Mouse (Mus musculus): ENCODE measurements around the gene Rfwd3.
"Not testable (repeated sequence)": the region's sequence is repeated elsewhere in the genome, so short reads cannot be mapped to it uniquely, and the experiment has no call there.

Rfwd3 gene

DNA sequence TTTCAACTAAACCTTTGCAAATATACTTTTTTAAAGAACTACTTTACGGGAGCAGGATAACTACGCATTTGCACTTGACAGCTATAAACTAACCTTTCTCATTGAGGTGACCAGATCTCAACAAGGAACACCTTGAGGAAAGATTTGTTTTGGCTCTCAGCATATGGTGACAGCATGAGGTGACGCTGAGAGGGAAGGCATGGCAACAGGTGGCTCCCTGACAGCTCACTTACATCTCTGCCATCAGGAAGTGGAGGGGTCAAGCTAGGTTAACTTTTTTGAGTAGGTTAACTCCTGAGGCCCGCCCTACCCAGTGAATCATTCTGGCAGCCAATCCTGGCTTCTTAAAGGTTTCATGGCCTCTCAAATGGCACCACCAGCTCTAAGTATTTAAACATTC lies 14.4 kb downstream of the Rfwd3 start:
- no peak for DNase-seq (ENCODE audit: low read depth, low spot score)

DNA sequence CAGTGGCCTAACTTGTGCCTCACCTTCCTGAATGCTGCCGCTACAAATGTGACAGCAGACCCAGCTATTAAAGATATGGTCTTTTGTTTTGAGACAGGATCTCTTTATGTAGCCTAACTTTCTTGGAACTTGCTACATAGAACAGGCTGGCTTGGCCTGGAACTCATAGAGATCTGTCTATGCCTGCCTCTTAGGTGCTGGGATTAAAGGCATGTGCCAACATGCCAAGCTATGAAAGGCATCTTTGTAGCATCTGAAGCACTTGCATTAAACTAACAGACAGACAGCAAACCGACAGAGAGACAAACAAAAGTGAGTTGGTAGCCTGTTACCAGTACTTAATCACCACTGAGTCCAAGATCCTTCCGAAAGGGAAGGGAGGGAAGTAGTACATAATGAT lies 17.9 kb downstream of the Rfwd3 start:
- peak; percentile 23 for DNase-seq (ENCODE audit: low read depth, low spot score)

DNA sequence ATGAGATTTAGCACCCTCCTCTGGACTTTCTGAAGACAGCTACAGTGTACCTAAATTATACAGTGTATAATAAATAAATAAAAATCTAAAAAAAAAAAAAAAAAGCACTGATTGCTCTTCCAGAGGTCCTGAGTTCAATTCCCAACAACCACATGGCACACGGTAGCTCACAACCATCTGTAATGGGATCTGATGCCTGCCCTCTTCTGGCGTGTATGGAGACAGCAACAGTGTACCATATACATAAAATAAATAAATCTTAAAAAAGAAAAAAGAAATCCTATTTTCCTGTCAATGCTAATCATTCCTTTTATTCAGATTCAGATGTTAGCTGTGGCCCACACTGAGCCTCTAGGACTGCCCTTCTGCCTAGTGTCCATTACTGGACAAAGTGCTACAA lies 31.7 kb downstream of the Rfwd3 start:
- no peak for DNase-seq (ENCODE audit: low read depth, low spot score)

DNA sequence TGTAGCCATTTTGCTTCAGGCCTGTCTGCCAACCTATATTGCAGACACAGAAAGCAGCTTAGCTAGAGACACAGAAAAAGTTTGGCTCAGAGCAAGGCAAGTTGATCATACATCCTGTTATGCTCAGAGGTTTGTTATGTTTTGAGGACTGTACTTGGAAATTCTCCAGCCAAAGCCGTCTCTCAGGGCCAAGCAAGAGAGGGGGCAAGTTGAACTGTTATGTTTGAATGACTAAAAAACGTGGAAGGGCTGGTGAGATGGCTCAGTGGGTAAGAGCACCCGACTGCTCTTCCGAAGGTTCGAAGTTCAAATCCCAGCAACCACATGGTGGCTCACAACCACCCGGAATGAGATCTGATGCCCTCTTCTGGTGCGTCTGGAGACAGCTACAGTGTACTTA lies 33.9 kb downstream of the Rfwd3 start:
- not testable (repeated sequence) for DNase-seq (ENCODE audit: low read depth, low spot score)

DNA sequence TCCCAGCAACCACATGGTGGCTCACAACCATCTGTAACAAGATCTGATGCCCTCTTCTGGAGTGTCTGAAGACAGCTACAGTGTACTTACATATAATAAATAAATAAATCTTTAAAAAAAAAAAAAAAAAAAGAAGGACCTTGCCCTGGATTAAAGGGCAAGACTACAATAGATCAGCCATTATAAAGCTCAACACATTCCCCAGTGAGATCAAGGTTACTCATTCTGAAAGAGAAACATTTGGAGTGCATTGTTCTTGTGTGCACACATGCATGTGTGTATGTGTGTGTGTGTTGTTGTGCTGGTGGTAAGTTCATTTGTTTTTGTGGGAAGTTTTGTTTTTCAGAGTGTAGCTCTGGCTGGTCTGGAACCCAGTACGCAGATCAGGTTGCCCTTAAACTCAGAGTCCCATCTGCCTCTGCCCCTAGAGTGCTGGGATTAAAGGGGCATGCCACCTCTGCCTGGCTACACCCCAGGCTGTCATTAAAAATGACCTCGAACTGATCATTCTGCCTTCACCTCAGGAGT lies 35.3 kb downstream of the Rfwd3 start:
- DNase-seq (ENCODE audit: low read depth, low spot score): no peak

DNA sequence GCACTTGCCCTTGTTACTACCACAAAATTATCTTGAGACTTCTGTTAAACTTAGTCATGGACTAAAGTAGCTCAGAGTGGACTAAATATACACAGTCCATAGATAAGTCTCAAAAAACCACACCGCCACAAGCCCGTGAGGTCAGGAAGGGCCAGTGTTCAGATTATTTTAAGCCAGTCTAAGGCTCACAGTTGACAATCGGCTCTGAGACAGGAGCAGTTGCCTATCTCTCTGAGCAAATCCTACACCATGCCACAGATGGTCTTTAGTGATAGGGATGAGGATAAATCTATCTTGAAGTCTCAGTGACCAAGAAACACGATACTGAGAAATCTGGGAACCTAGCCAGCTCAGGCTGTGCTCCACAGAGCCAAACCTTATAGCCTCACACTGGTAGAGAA lies 38.0 kb downstream of the Rfwd3 start:
- no peak for DNase-seq (ENCODE audit: low read depth, low spot score)

DNA sequence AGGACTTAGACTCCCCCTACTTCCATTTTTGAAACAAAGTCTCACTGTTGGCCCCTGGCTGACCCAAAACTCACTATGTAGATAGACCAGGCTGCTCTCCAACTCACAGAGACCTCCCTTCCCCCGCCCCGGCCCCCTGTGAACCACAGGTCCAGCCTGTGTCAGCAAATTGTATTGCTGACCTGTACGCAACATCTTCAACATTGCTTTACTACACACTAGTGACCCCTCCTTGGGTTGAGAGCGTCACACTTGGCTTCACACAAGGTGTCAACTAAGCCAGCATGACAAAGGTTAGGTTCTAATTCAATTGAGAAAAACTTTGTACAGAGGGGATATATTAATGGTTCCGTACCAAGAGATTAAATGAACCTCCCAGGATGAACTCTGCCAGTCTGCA lies 39.8 kb downstream of the Rfwd3 start:
- no peak for DNase-seq (ENCODE audit: low read depth, low spot score)

DNA sequence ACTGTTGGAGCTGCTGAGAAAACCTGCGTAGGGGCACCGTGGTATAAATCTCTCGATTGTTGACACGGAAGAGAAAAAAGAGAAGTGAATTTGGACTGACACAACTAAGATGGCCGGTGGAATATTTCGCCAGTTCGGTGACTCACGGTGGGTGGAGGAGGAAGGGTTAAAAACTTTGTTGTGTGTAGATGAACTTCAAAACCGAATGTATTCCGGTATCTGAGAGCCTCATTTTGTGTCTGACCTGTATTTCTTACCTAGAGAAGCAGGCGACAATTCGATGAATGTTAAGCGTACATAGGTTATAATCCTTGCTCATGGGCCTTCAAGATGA lies 40.6 kb downstream of the Rfwd3 start:
- no peak for DNase-seq (ENCODE audit: low read depth, low spot score)

DNA sequence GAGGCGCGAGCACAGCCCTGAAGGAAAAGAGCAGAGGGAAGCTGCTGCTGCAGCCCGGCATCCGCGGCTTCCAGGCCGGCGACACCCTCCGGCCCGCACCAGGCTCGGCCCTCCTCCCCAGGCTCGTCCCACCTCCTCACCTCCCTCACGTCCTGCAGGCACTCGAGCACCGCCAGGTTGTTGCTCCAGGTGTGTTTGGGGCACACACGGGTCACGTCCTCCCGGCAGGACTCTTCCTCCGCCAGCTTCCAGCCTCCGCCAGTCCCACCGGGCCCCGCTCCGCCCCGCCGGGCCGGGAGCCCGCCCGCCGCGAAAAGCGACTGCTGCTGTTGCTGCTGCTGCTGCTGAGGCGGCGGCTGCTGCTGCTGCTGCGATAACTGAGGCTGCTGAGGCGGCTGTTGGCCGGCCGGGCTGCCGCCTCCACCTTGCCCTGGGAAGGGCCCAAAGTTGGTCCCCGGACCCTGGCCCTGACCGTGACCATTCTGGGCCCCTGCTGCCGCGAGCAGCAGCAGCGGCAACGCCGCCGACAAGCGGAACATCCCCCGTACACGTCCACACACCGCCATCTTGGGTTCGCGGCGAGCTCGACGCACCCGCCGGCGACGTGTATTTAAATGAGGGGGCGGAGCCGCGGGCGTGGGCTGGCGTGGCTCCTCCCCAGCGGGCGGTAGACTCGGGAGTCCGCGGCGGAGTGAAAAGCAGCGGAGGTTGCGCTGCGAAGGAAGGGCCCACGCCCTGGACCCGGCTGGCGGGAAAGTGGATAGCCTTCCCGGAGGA lies 41.2 kb downstream of the Rfwd3 start, which contains the start of gene Glg1:
Gene Glg1, minus strand, starts transcription at position 586 of the 777 bp plus-strand sequence.
- peak; percentile 91 for DNase-seq (ENCODE audit: low read depth, low spot score)

DNA sequence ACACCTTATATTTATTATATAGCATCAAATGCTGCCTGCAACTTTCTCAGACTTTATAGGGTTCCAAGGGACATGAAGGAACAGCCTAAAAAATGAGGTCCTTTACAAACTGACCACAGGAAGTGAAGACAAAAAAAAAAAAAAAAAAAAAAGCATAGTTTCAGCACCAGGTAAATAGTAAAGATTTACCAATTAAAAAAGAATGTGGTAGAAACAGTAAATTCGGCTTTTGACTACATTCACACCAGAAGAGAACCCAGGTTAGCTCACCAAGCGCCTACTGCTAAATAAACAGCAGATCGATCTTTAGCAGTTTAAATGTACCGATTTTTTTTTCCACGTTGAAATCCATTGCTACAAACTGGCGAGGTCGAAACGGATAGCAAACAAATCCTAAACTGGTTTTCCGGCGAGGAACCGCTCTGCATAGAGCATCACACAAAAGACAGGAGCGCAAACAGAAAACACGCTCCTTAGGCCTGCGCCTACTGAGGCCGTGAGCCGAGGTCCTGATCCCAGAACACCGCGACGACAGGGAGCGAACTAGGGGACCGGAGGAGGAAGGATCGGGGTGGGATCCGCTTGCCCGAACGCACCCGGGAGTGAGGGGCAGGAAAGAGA lies 41.9 kb downstream of the Rfwd3 start:
- no peak for DNase-seq (ENCODE audit: low read depth, low spot score)

DNA sequence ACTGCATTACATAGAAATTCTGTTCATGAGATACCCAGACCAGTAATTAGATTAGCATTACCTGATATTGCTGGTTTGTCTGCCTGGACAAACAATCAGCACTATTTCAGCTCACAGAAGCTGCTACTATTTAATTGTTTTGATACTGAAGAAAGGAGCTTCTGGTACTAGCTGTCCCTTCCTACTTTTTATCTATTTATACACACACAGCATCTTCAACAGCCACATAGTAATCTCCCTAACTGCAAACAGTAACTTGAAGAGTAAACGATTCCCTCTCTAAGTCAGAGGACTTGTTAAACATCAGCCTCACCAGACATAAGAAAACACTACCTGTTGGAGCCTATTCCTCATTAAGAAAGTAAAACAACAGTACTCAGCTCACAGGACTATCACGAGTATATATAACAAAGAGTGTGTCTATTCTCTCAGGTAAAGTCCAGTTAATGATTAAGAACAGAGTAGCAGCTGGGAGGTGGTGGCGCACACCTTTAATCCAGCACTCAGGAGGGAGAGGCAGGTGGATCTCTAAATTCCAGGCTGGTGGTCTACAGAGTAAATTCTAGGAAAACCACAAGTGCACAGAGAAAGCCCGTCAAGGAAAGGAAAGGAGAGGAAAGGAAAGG lies 47.4 kb downstream of the Rfwd3 start:
- no peak for DNase-seq (ENCODE audit: low read depth, low spot score)

DNA sequence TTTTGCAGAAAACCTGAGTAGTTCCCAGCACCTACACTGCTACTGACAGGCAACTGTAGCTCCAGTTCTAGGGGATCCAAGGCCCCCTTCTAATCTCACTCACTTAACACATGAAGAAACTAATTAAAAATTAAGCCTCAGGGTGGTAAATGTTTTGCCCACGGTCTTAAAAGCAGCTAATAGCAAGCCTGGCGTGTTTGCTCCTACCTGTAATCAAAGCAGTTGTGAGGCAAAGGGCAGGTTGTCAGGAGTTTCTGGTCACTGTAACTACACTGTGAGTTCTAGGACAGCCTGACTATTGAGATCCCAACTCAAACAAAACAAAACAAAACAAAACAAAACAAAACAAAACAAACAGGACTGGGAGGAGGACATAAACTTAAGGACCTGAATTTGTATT lies 49.9 kb downstream of the Rfwd3 start:
- DNase-seq (ENCODE audit: low read depth, low spot score): no peak

DNA sequence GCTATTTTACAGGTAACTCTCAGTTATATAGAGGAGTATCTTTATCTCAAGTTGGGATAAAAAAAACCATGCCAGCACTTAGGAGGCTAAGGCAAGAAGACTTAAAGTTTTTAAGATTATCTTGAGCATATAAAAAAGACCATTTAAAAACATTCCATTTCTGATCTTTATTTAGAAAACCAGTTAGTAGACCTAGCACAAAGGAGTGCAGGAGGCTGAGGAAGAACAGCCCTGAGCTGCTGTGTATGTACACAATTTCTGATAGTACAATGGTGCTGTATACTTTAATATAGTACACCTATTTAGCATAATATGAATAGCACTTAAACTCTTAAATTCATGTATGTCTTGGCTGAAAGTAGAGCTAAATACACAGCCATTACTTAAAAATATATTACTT lies 51.9 kb downstream of the Rfwd3 start:
- no peak for DNase-seq (ENCODE audit: low read depth, low spot score)

DNA sequence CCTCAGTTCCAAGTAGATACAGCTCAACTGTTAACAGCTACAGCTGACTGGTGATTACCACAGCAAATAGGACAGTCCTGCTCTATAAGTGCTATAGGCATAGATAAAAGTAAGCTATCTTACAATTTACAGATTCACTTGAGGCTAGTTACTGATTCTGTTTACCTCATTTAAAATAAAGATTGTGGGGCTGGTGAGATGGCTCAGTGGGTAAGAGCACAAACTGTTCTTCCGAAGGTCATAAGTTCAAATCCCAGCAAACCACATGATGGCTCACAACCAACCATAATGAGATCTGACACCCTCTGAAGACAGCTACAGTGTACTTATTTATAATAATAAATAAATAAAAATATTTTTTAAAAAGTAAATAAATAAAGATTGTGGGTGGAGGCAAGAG lies 53.2 kb downstream of the Rfwd3 start:
- DNase-seq (ENCODE audit: low read depth, low spot score): not testable (repeated sequence)

DNA sequence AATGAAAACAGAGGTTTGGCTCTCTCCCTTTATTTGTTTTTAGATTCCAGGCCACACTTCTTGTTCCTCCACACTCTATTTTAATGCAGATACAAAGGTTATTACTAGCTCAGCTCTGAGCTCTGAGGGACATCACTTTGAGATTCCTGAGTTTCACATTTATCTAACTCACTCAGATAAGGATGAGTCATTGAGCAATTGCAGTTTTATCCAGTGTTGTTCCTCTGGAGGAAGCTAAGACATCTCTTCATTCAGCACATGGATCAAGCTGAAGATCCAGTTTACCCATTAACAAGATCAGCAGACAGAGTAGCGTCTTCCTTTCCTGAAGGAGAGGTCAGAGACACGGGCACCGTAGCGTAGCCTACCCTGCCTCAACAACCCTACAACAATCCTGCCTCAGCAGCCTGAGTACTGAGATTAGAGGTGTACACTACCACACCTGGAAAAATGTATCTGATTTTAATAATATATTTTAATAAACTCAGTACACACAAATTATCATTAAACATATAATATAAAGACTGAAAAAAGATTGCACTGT lies 53.7 kb downstream of the Rfwd3 start:
- no peak for DNase-seq (ENCODE audit: low read depth, low spot score)

DNA sequence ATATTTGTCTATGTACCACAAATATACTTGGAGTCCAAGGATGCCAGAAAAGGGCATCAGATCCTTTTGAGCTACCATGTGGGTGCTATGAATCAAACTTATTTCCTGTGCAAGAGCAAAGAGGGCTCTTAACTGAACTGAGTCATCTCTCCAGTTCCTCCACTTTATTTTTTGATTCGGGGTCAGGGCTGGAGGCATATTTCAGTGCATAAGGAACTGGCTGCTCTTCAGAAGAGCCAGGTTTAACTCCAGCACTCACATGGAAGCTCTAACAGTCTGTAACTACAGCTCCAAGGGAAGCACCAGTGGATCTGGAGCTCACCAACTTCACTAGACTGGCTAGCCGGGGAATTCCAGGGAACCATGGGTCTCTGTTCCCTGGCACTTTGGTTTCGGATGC lies 62.7 kb downstream of the Rfwd3 start:
- no peak for DNase-seq (ENCODE audit: low read depth, low spot score)

DNA sequence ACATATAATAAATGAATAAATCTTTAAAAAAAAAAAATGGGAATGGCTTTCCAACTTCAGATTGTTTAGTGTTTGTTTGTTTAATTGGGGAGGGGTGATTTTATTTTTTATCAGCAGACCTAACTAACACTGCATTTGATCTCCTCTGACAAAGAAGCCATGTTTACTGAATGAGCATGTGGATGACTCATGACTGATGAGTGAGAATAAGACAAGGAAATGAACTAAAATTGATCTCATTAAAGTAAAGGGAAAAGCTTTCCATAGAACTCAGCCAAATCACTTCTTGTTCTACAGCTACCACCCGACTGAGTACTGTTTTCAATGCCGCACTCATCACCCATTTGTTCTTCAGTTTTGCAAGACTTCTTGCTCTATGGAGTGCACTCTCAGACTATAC lies 66.3 kb downstream of the Rfwd3 start:
- no peak for DNase-seq (ENCODE audit: low read depth, low spot score)

DNA sequence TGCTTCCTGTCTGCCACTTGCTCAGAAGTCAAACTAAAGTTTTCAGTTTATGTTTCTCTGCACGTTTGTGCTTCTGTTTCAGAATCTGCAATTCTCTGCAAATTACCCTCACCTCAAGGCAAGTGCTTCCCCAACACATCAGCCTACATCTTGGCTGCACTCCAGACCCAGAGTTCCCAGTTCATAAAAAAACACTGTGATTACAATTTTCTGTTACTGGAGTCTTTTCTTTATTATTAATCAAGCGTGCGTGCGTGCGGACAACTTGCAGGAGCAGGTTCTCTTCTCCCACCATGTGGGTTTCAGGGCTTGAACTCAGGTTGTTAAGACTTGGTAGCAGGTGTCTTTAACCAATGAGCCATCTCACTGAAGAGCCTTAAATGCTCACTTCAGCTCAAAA lies 75.9 kb downstream of the Rfwd3 start:
- DNase-seq (ENCODE audit: low read depth, low spot score): no peak
